Mouse (Mus musculus) bone marrow macrophage, adult 2 months (primary cell): ENCODE results near the gene Tent5b. TPM values are rescaled to one million over a fixed set of nuclear protein-coding genes. Genes with fewer than 3 reads are reported as not detected.
A peak's percentile ranks its signal among the peaks of the same experiment; 100 is the strongest.

Experiments used
- H3K27ac ChIP-seq: 2 replicates; pipeline ENCODE4 v1.5.1; 2012; ENCODE audit warnings: low read depth, low read length; ENCODE audit not compliant: insufficient read depth
- H3K4me1 ChIP-seq: 2 replicates; pipeline ENCODE4 v1.6.1; 2012; ENCODE audit warnings: low read length; ENCODE audit not compliant: control insufficient read depth, insufficient read depth
- H3K4me3 ChIP-seq: 2 replicates; pipeline ENCODE4 v1.5.1; 2012; ENCODE audit warnings: mild to moderate bottlenecking, low read length, moderate library complexity; ENCODE audit not compliant: insufficient read depth
- CTCF ChIP-seq: IDR thresholded peaks from 2 replicates; pipeline ENCODE4 v1.5.1; 2012; ENCODE audit warnings: low read depth, mild to moderate bottlenecking, low read length, moderate library complexity
- POLR2A ChIP-seq: IDR thresholded peaks from 2 replicates; pipeline ENCODE4 v1.6.1; 2012; ENCODE audit warnings: mild to moderate bottlenecking, low read depth, low read length, borderline replicate concordance
- polyA plus RNA-seq: library from polyadenylated mRNA; stranded (reverse); fragments of >200 nt; gene quantifications from 2 replicates; pipeline ENCODE4 v1.2.4, GENCODE M21; 2012; ENCODE audit not compliant: missing spikeins, insufficient read depth, insufficient read length

The Tent5b gene
- polyA plus RNA-seq, 1 experiment: not detected

DNA sequence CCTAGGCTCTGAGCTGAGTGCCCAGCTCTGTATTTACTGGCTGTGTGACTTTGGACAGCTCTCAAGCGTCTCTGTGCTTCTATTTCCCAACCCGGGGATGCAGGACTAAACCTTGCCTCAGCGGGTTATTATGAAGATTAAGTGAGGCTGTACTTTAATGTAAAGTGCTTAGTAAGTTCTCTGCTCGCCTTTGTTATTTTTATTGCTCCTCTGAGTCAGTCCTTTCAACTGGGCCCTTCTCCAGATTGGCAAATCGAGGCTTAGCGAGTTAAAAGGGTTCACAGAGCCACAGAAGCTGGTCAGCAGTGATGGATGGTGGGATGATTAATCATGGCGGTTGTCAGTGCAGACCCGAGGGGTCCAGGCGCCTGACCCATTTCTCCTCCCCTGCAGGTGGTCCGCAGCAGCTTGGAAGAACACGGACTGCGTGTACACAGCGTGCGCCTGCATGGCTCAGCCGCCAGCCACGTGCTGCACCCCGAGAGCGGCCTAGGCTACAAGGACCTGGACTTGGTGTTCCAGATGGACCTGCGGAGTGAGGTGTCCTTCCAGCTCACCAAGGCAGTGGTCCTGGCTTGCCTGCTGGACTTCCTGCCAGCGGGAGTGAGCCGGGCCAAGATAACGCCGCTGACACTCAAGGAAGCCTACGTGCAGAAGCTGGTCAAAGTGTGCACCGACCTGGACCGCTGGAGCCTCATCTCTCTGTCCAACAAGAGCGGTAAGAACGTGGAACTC, 5.9 kb downstream of the Tent5b start:
- Histone ChIP-seq H3K27ac (no peak overlapping the region), H3K4me3 (no peak overlapping the region), H3K4me1 (no peaks in the 10 kb centered on the region)
- no peak for TF ChIP-seq POLR2A
- TF ChIP-seq CTCF: no peak

DNA sequence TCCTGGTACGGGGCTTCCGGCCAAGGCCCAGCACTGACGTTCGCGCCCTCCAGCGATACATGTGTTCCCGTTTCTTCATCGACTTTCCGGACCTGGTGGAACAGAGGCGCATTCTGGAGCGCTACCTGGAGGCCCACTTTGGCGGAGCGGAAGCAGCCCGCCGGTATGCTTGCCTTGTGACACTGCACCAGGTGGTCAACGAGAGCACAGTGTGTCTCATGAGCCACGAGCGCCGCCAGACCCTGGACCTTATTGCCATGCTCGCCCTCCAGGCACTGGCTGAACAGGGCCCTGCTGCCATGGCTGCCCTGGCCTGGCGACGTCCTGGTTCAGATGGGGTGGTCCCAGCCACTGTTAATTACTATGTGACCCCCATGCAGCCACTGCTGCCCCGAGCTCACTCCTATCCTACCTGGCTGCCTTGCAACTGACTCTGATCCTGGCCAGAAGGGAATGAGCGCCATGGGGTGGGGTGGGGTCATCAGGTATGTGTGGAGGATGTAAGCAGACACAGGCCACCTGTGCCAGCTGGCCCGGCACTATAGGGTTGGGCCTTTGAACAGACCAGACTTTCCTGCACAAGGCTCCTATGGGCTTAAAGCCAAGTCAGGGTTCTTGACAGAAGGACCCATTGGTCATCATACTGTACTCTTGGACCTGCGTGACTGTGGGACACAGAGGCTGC, 6.9 kb downstream of the Tent5b start:
- TF ChIP-seq CTCF: no peak
- TF ChIP-seq POLR2A: no peak
- H3K4me1 ChIP-seq: no peaks in the 10 kb centered on the region
- H3K27ac ChIP-seq: no peak overlapping the region
- H3K4me3 ChIP-seq: no peak overlapping the region

DNA sequence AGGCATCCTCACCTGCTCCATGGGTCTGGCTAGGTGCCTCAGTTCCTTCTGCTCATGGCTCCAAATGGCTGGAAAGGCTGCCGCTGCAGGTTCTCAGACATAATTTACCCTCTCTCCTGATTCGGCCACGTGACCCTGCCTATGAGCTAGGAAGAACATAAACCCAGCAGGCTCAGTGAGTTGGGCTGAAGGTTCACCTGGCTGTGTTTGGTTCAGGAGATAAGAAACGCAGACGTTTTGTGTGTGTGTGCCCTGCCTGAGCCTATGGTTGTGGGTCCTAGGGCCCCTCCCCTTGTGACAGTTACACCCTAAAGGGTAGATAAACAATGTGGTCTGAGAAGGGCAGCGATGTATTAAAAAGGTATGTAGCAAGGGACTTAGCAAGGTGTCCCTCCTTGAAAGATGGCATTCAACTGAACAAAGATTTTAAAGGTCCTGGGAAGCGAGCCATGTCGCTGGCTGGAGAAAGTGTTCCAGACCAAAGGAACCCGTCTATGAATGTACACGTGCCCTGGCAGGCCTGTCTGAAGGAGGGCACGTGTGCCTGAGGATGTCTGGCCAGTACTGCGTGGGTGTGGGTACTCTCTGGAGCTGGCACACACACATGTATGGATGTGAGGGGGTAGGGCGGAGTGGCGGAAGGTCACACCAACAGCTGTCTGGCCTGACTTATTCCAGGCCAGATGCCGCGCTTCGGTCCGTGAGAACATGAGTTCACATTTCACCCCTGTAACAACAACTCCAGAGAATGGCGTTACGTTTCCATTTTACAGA, 8.9 kb downstream of the Tent5b start:
- Histone ChIP-seq H3K27ac (no peak overlapping the region), H3K4me1 (peaks cover 4% of the 10 kb centered on the region), H3K4me3 (no peak overlapping the region)
- TF ChIP-seq CTCF: no peak
- TF ChIP-seq POLR2A: no peak

DNA sequence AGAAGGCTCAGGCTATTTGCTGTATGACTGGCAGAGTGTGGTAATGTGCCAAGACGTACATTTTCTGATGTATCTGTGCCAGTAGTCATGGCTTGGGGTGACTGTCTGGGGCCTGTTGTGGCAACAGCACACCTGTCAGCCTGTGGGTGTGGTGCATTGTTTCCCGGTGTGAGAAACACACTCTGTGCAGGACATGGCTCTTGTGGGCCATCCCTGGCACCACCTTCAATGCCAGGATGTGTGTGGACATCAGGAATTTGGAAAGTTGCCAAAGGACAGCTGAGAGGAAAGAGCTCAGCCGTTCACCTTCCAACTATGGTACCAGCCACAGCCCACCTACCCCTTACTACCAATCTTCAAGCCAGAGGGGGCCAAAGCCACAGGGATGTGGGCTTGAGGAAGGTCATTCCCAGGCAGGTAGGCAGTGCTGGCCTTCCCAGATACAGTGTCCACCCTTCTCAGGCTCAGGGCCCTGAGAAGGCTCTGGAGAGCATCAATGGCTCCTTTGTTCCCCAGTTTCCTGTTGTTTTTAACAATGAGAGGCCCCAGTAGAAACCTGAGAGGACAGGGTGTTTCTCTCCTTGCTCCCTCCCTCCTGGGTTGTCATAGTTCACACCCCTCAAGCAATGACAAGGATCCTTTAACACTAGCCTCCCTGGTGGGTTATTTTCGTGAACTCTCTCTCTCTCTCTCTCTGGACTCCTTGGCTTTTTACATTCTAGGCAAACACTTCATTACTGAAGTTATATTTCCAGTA, 9.7 kb downstream of the Tent5b start:
- Histone ChIP-seq H3K27ac (no peak overlapping the region), H3K4me1 (peaks cover 8% of the 10 kb centered on the region), H3K4me3 (no peak overlapping the region)
- TF ChIP-seq CTCF: no peak
- no peak for TF ChIP-seq POLR2A

DNA sequence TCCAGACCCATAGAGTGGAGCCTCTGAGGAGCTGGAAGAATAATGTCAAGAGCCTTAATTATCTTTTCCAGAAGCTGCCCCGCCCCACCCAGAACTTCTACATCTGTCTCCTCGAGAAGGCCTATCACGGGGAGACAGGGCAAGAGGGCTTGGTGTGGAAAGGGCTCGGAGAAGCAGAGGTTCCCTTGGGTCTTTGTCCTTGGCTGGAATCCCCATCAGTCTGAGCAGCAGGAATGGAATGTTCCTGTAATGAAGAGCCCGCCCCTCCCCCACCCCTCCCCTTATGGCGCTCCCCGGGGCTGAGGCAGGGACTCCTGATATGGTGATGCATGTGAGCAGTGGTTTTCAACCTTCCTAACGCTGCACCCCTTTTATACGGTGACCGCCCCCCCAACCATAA, 11.9 kb downstream of the Tent5b start:
- H3K4me1 ChIP-seq: peaks cover 8% of the 10 kb centered on the region
- no peak overlapping the region for H3K27ac ChIP-seq
- H3K4me3 ChIP-seq: no peak overlapping the region
- no peak for TF ChIP-seq POLR2A
- no peak for TF ChIP-seq CTCF

DNA sequence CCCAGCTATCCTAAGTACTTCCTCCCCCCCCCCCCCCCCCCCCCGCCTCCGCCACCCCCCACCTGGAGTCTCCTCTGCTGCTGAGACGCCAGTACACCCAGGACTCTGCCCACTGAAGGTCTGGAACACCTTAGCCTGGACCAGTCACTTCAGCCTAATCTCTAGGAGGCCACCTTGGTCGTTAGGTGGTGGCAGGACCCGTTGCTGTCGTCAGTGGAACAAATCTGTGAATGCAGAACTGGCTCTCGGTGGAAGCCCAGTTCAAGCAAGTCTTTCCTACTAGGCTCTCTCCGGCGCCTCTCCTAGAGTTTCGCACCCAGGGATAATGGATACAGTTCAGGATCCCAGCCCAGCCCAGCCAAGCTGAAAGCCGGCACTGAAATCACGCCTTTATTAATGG, 14.0 kb downstream of the Tent5b start:
- peak overlapping the region; percentile 47 for H3K4me3 ChIP-seq
- H3K27ac ChIP-seq: peak overlapping the region; percentile 25; the same call in 1 of the 2 replicates
- TF ChIP-seq CTCF: no peak
- no peak for TF ChIP-seq POLR2A
- peaks cover 8% of the 10 kb centered on the region for H3K4me1 ChIP-seq

DNA sequence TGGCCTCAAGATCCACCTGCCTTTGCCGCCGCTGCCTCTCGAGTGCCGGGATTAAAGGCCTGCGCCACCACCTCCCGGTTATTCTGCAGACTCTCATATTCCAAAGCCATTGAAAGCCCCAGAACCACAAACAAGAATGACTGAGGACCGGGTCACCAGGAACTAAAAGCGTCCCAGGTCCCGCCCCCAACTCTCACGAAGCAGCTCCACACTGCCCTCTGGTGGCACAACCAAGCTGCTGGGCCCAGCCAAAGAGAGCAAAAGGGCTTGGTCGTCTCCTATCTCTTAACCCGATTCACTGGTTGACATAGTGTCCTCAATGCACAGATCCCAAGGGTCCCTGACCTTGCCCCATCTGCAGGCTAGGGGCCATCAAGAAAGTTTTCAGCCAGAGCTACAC, 14.5 kb downstream of the Tent5b start:
- TF ChIP-seq CTCF (peak; percentile 72), POLR2A (no peak)
- peak overlapping the region; percentile 25; the same call in 1 of the 2 replicates for H3K27ac ChIP-seq

DNA sequence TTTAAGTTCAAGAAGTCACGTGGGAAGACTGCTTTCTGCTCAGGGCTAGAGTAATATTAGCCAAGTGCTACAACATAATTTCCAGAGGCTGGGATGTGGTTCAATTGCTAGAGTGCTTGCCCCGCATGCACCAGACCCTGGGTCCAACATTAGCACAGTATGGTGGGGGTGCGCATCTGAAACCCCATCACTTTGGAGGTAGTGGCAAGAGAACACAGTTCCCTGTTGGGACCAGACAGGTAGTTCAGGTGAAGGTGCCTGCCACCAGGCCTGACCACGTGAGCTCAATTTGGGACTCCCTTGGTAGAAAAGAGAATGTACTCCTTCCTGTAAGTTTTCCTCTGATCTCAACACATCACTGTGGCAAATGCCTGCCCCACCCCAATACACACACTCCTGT, 14.9 kb downstream of the Tent5b start:
- TF ChIP-seq CTCF (no peak), POLR2A (no peak)

More for the DNA sequence above, 14.5 kb downstream of the Tent5b start:
- H3K4me3 ChIP-seq: peak overlapping the region; percentile 47
- H3K4me1 ChIP-seq: peaks cover 8% of the 10 kb centered on the region

DNA sequence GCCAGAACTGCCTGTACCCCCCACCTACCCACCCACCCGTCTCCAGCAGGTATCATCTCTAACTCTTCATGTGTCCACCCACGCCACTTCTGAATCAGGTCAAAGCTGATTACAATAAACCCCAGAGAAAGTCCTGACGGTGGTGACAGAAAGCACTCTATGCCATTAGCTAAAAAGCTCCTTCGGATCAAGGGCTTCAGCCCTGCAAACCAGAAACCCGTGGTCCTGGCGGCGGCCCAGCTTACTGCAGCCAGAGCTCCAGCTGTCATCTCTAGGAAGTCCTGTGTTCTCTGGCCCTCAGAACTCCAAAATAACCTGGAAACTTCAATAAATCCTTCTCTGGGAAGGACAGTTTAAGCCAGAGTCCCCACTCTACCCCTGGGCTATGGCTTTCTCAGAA, 15.8 kb downstream of the Tent5b start:
- TF ChIP-seq POLR2A (no peak), CTCF (no peak)
- Histone ChIP-seq H3K4me3 (no peak overlapping the region), H3K27ac (no peak overlapping the region)

More for the DNA sequence above, 14.9 kb downstream of the Tent5b start:
- no peak overlapping the region for H3K27ac ChIP-seq
- peaks cover 8% of the 10 kb centered on the region for H3K4me1 ChIP-seq
- H3K4me3 ChIP-seq: no peak overlapping the region

More for the DNA sequence above, 15.8 kb downstream of the Tent5b start:
- peaks cover 8% of the 10 kb centered on the region for H3K4me1 ChIP-seq
